Mouse (Mus musculus): Measurements from ENCODE around the gene Rhov.

GRCm38 (mm10) chr2:119312380-119312958, 41.4 kb upstream of the Rhov start:
- no peak for TF ChIP-seq USF1 (IDR thresholded peaks at IDR 0.05; ENCODE audit: low read depth)
- TF ChIP-seq MAX (IDR thresholded peaks at IDR 0.05) = no peak
- TF ChIP-seq CTCF (IDR thresholded peaks at IDR 0.05; ENCODE audit: control insufficient read depth, insufficient read depth, insufficient read length) = no peak
